Mouse (Mus musculus) liver, postnatal 0 days (tissue): ENCODE data around the gene Gpx7. TPM values are rescaled to one million over a fixed set of nuclear protein-coding genes. Genes with fewer than 3 reads are reported as not detected.

Source experiments
- ATAC-seq: fragments of 200-750 bp; cut with Nextera tagmentation; 2 replicates; pipeline ENCODE4 v1.8.0; 2017; ENCODE audit warnings: mild to moderate bottlenecking, moderate library complexity
- DNase-seq: peaks from one replicate; pipeline ENCODE4 v3.0.0-alpha.2; 2016
- H3K27ac ChIP-seq: fragments of 300-500 bp; sonication (generic); 2 replicates; pipeline ENCODE4 v1.5.1; 2014; ENCODE audit warnings: antibody characterized with exemption, moderate library complexity, mild to moderate bottlenecking, low read depth
- H3K27me3 ChIP-seq: fragments of 300-500 bp; sonication (generic); 2 replicates; pipeline ENCODE4 v1.6.1; 2014; ENCODE audit warnings: low read length, control low read depth, mixed read lengths; ENCODE audit not compliant: insufficient read depth
- H3K36me3 ChIP-seq: fragments of 300-500 bp; sonication (generic); replicated peaks from 2 replicates; pipeline ENCODE4 v1.6.1; 2014; ENCODE audit warnings: mild to moderate bottlenecking, control low read depth, low read length, moderate library complexity, mixed read lengths; ENCODE audit not compliant: insufficient read depth
- H3K4me1 ChIP-seq: fragments of 300-500 bp; sonication (generic); 2 replicates; pipeline ENCODE4 v1.6.1; 2014; ENCODE audit warnings: antibody characterized with exemption, mild to moderate bottlenecking, control low read depth; ENCODE audit not compliant: insufficient read depth
- H3K4me2 ChIP-seq: fragments of 300-500 bp; sonication (generic); 2 replicates; pipeline ENCODE4 v1.6.1; 2014; ENCODE audit warnings: low read depth, mild to moderate bottlenecking, low read length, moderate library complexity, mixed read lengths
- H3K4me3 ChIP-seq: fragments of 300-500 bp; sonication (generic); 2 replicates; pipeline ENCODE4 v1.5.1; 2014; ENCODE audit warnings: low read depth, low read length
- H3K9ac ChIP-seq: fragments of 300-500 bp; sonication (generic); replicated peaks from 2 replicates; pipeline ENCODE4 v1.6.1; 2014; ENCODE audit warnings: mild to moderate bottlenecking, moderate library complexity
- H3K9me3 ChIP-seq: fragments of 300-500 bp; sonication (generic); 2 replicates; pipeline ENCODE4 v1.6.1; 2016; ENCODE audit warnings: mild to moderate bottlenecking, control low read depth, low read length, mixed read lengths
- CTCF ChIP-seq: sonication (generic); IDR thresholded peaks from 2 replicates; pipeline ENCODE4 v1.5.1; 2016; ENCODE audit warnings: antibody characterized with exemption, low read depth
- EP300 ChIP-seq: IDR thresholded peaks from 2 replicates; pipeline ENCODE4 v1.6.1; 2016; ENCODE audit warnings: antibody characterized with exemption, low read depth, mild to moderate bottlenecking
- WGBS: fragments of 180-500 bp; shearing (Covaris S2); extraction: QIAGEN DNeasy Blood & Tissue Kit; methylation state at CpG from one replicate; pipeline ENCODE4 v1.1.7; 2014; ENCODE audit not compliant: insufficient replicate concordance; 5-methylcytosine and 5-hydroxymethylcytosine counted together
- polyA plus RNA-seq: library from polyadenylated mRNA; unstranded; fragments of >200 nt; fragmentation: Nextera tagmentation; extraction: Ambion mirVana; gene quantifications from 2 replicates; pipeline ENCODE4 v1.2.1, GENCODE M21; 2015

Gene Gpx7
- polyA plus RNA-seq, 1 experiment from 2014 or later, result 15.6 TPM

DNA sequence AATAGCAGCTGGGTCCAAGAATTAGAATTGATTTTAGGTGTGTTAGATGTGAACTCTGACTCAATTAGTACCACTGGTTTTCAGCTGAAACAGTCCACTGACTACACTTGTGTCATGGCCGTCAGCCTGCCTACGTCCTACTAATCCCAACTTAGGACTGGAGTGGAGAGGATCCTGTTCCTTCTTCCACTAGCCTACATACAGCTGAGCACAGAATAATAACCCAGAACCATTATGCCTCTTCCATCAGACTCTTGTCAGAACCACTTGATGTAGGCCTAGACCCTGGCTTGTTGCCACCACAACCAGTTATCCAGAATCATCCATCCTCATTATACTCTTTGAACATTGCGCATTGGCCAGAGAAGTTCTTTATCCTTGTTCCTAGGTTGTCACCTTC lies 28.0 kb upstream of the Gpx7 start:
- 86% methylated on average over 3 of the region's 3 CpGs for WGBS
- no peak overlapping the region for H3K9ac ChIP-seq
- TF ChIP-seq CTCF, result no peak
- H3K27me3 ChIP-seq, result 0 out of 2 replicates have a peak, but pooled peaks cover 3% of the 10 kb centered on the region
- no peak overlapping the region for H3K27ac ChIP-seq
- no peaks in the 10 kb centered on the region for H3K9me3 ChIP-seq
- H3K4me2 ChIP-seq, result no peak overlapping the region
- no peaks in the 10 kb centered on the region for H3K36me3 ChIP-seq
- ATAC-seq (no peak), DNase-seq (no peak)
- no peak overlapping the region for H3K4me3 ChIP-seq
- H3K4me1 ChIP-seq, result peaks cover 10% of the 10 kb centered on the region

DNA sequence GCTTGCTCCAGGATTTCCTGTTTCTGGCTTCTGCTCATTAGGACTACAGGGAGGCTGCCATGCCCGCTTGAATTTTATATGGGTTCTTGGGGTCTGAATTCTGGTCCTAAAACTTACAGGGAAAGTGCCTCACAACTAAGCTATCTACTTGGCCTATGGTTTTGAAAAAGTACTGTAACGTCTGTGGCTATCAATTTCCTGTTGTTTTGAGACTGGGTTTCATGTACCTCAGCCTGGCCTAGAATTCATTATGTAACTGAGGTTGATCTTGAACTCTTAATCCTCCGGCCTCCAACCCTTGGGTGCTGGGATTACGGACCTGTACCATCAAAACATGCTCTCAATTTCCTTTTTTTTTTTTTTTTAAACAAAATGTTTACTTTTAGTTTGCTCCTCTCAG lies 27.5 kb upstream of the Gpx7 start:
- H3K9ac ChIP-seq, result no peak overlapping the region
- H3K36me3 ChIP-seq, result no peaks in the 10 kb centered on the region
- DNase-seq, result no peak
- H3K4me1 ChIP-seq, result peaks cover 10% of the 10 kb centered on the region
- no peak overlapping the region for H3K4me2 ChIP-seq
- no peak for ATAC-seq
- 0 out of 2 replicates have a peak, but pooled peaks cover 3% of the 10 kb centered on the region for H3K27me3 ChIP-seq
- no peak for TF ChIP-seq EP300
- TF ChIP-seq CTCF, result no peak
- no peak overlapping the region for H3K4me3 ChIP-seq
- H3K9me3 ChIP-seq, result no peaks in the 10 kb centered on the region
- WGBS, result 46% methylated on average over 4 of the region's 4 CpGs
- H3K27ac ChIP-seq, result no peak overlapping the region

DNA sequence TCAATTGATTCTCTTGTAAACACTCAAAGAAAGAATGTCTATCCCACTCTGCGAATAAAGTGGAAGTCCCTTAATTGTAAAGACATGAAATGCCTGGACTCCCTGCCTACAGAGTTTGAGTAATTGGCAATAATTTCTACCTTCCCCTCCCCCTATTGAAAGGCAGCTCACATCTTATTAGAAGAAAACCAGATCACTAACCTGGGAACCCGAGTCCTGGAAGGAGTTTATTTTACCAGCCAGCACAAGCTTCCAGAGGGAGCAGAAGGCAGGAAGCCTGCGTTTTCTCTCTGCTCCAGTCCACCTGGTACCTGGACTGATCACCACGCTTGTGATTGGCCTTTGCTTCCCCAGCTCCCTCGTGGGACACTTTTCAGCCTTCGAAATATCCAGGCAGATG lies 26.6 kb upstream of the Gpx7 start:
- H3K4me1 ChIP-seq, result peaks cover 14% of the 10 kb centered on the region
- H3K36me3 ChIP-seq, result no peaks in the 10 kb centered on the region
- DNase-seq (no peak), ATAC-seq (no peak)
- no peak overlapping the region for H3K4me3 ChIP-seq
- no peak overlapping the region for H3K4me2 ChIP-seq
- H3K9me3 ChIP-seq, result no peaks in the 10 kb centered on the region
- 0 out of 2 replicates have a peak, but pooled peaks cover 3% of the 10 kb centered on the region for H3K27me3 ChIP-seq
- H3K27ac ChIP-seq, result no peak overlapping the region
- WGBS, result 44% methylated on average over 6 of the region's 6 CpGs
- TF ChIP-seq CTCF, result no peak
- no peak for TF ChIP-seq EP300
- H3K9ac ChIP-seq, result no peak overlapping the region

DNA sequence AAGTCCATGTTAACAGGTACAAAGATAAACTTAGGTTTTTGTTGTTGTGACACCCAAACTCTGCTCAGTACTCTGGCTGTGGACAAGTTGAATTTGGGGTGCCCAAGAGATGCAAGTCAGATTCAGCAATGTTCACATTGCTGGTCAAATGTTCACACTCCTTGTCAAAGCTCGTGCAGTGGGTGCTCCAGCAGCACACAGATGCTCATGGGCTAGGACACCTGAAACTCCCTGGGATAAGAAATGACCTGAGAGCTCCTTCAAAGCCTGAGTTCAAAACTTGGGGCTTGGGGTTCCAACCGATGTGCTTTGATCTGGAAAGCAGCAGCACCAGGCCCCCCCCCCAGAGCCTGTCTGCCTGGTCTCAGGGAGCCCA lies 24.8 kb upstream of the Gpx7 start:
- H3K36me3 ChIP-seq, result no peaks in the 10 kb centered on the region
- H3K27me3 ChIP-seq, result 0 out of 2 replicates have a peak, but pooled peaks cover 3% of the 10 kb centered on the region
- 39% methylated on average over 2 of the region's 2 CpGs for WGBS
- no peak for TF ChIP-seq CTCF
- H3K27ac ChIP-seq, result no peak overlapping the region
- no peak for ATAC-seq
- H3K4me1 ChIP-seq, result peaks cover 13% of the 10 kb centered on the region
- H3K4me2 ChIP-seq, result no peak overlapping the region
- no peak overlapping the region for H3K4me3 ChIP-seq
- DNase-seq, result no peak
- H3K9ac ChIP-seq, result no peak overlapping the region
- no peaks in the 10 kb centered on the region for H3K9me3 ChIP-seq

DNA sequence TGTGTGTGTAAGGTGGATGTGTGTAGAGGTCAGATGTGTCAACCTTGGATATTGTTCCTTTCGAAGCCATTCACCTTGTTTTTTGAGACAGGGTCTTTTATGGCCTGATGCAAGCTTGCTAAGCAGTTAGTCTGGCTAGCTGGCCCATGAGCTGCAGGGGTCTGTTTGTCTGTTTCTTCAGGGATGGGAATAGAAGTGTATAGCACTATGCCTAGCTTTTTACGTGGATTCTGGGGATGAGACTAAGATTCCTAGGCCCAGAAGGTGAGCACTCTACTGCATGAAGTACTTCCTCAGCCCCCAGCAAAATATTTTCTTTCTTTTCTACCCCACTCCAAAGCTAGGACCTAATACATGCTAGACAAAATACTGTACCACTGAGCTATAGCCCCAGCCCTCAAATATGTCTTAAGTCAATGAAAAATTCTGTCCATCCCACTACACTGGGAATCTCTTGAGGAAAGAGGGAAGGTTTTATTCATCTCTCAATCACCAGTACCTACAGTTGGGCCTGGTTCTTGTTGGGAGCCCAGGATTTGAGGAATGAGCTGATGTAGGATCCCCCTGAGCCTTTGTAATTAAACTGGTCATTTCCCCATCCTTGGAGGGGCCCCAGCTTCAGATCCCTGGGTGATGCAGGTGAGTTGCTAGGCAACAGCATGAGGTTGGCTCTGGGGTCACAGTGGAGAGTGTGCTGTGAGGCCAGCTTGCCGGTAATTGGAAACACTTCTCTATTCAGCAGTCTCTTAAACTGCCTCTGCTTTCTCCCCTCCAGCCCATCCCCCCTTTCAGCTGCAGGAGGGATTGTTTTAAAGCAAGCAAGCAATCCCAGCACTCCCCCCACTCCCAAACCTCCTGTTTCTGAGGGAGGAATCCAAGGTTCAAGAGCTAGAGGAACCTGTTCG lies 24.1 kb upstream of the Gpx7 start:
- H3K36me3 ChIP-seq, result no peaks in the 10 kb centered on the region
- H3K4me1 ChIP-seq, result peaks cover 13% of the 10 kb centered on the region
- no peak overlapping the region for H3K9ac ChIP-seq
- H3K27me3 ChIP-seq, result 0 out of 2 replicates have a peak, but pooled peaks cover 3% of the 10 kb centered on the region
- TF ChIP-seq CTCF (no peak), EP300 (no peak)
- no peak for ATAC-seq
- H3K27ac ChIP-seq, result no peak overlapping the region
- H3K4me2 ChIP-seq, result no peak overlapping the region
- 49% methylated on average over 4 of the region's 4 CpGs for WGBS
- H3K4me3 ChIP-seq, result no peak overlapping the region
- DNase-seq, result no peak
- no peaks in the 10 kb centered on the region for H3K9me3 ChIP-seq

DNA sequence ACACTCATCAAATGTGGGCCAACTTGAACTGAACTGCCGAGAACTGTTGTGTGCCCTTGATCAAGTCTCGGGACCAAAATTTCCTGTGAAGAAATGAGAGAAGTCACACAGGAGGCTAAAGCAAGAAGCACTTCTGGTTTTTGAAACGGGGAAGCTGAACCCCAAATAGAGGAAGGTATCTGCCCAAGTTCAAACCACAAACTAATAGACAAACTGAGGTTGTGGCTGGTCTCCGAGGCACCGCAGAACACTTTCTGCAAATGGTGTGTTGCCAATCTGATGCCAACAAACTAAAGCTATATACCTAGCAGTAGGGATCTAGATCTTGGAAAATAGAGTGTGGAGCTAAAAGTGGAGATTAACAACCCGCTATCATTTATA lies 21.6 kb upstream of the Gpx7 start:
- Histone ChIP-seq H3K9me3 (no peaks in the 10 kb centered on the region), H3K4me2 (no peak overlapping the region), H3K27me3 (0 out of 2 replicates have a peak, but pooled peaks cover 3% of the 10 kb centered on the region), H3K4me3 (no peak overlapping the region), H3K27ac (no peak overlapping the region), H3K36me3 (no peaks in the 10 kb centered on the region), H3K4me1 (peaks cover 23% of the 10 kb centered on the region), H3K9ac (no peak overlapping the region)
- DNase-seq, result no peak
- TF ChIP-seq EP300, result no peak
- no peak for TF ChIP-seq CTCF
- WGBS, result 36% methylated on average over 6 of the region's 6 CpGs
- no peak for ATAC-seq
